ENCODE assay signal across 11 mouse cellular contexts in genomic region chr11:95402658-95403101, GRCm38 (mm10). TPM values are rescaled to one million over a fixed set of nuclear protein-coding genes. Genes with fewer than 3 reads are reported as not detected.
DNase-seq lines count a peak whose midpoint lies in the region; ATAC-seq and TF ChIP-seq lines count a peak whose summit lies in the region.
"Had no signal": no experiment of that assay in that cellular context is flagged by ENCODE, and none has a peak within 500 bp of the region (broad histone marks: within the 10 kb centered on the region; RNA-seq: fewer than 3 reads in every experiment).

No protein-coding gene starts in this region.

- intact Hi-C loops in left cerebral cortex, postnatal 4 days (cut with DNase I): no loop called here

- no peak for ATAC-seq in kidney, embryonic 16.5 days (ENCODE audit: low FRiP score, low TSS enrichment)
- ATAC-seq in midbrain, postnatal 0 days (ENCODE audit: low FRiP score): no peak

- no peak overlapping the region for H3K9ac ChIP-seq in kidney, embryonic 16.5 days (replicated peaks; ENCODE audit: low read length)
- H3K9ac ChIP-seq in midbrain, postnatal 0 days (replicated peaks; ENCODE audit: low read length, poor library complexity, severe bottlenecking): no peak overlapping the region
- H3K9ac ChIP-seq: limb, embryonic 12.5 days; midbrain, embryonic 12.5 days had no signal

- H3K4me2 ChIP-seq in kidney, embryonic 16.5 days (replicated peaks; ENCODE audit: low read depth, low read length): no peak overlapping the region
- H3K4me2 ChIP-seq in midbrain, postnatal 0 days (ENCODE audit: low read depth, low read length, poor library complexity, severe bottlenecking): no peak overlapping the region
- H3K4me2 ChIP-seq: limb, embryonic 12.5 days; midbrain, embryonic 12.5 days had no signal

- H3K4me1 ChIP-seq in kidney, embryonic 16.5 days (ENCODE audit: insufficient read depth, low read length): peaks cover 11% of the 10 kb centered on the region; the same call in 1 of the 2 replicates
- H3K4me1 ChIP-seq in limb, embryonic 10.5 days: peaks cover 21% of the 10 kb centered on the region
- H3K4me1 ChIP-seq in midbrain, postnatal 0 days (ENCODE audit: insufficient read depth, low read length): no peaks in the 10 kb centered on the region

- no peak for TF ChIP-seq CTCF in midbrain, postnatal 0 days (IDR thresholded peaks at IDR 0.05)

- no peak overlapping the region for H3K4me3 ChIP-seq in kidney, embryonic 16.5 days (ENCODE audit: low read length)
- no peak overlapping the region for H3K4me3 ChIP-seq in limb, embryonic 10.5 days
- no peak overlapping the region for H3K4me3 ChIP-seq in midbrain, postnatal 0 days (ENCODE audit: low read depth, low read length)
- H3K4me3 ChIP-seq: limb, embryonic 12.5 days; midbrain, embryonic 12.5 days had no signal

- peak overlapping the region; percentile 40; the same call in 1 of the 2 replicates for H3K27ac ChIP-seq in kidney, embryonic 16.5 days (ENCODE audit: low read length)
- no peak overlapping the region for H3K27ac ChIP-seq in limb, embryonic 10.5 days
- no peak overlapping the region for H3K27ac ChIP-seq in midbrain, postnatal 0 days (ENCODE audit: low read depth, low read length)
- H3K27ac ChIP-seq: limb, embryonic 12.5 days; midbrain, embryonic 12.5 days had no signal

- no peaks in the 10 kb centered on the region for H3K27me3 ChIP-seq in kidney, embryonic 16.5 days (ENCODE audit: insufficient read depth, low read length)
- H3K27me3 ChIP-seq in limb, embryonic 10.5 days (ENCODE audit: low read depth, poor library complexity, severe bottlenecking): no peaks in the 10 kb centered on the region
- H3K27me3 ChIP-seq in midbrain, postnatal 0 days (ENCODE audit: insufficient read depth, low read length): no peaks in the 10 kb centered on the region
- H3K27me3 ChIP-seq: limb, embryonic 12.5 days had no signal

- peak; percentile 84 to 93 for DNase-seq in adrenal gland, adult (ENCODE audit: inconsistent age in 2 of 2, low spot score in 1 of 2)
- DNase-seq in adrenal gland, postnatal 25 days: no peak
- no peak for DNase-seq in kidney, adult 11 months
- DNase-seq in embryo, embryonic 9.5 days (ENCODE audit: extremely low spot score): peak; percentile 28
- DNase-seq in limb, embryonic 10.5 days (ENCODE audit: low spot score): peak; percentile 29
- DNase-seq in left cerebral cortex, postnatal 4 days: no peak
- no peak for DNase-seq in midbrain, postnatal 0 days (ENCODE audit: low spot score)
- DNase-seq: thymus, adult 2 months had no signal

- 10% methylated on average over 8 of the region's 8 CpGs for WGBS in kidney, embryonic 16.5 days
- WGBS in limb, embryonic 10.5 days: 35% methylated on average over 8 of the region's 8 CpGs
- WGBS in midbrain, postnatal 0 days: 34% methylated on average over 8 of the region's 8 CpGs

- H3K9me3 ChIP-seq in kidney, embryonic 16.5 days (ENCODE audit: low read length): no peaks in the 10 kb centered on the region
- no peaks in the 10 kb centered on the region for H3K9me3 ChIP-seq in limb, embryonic 10.5 days (replicated peaks)
- H3K9me3 ChIP-seq in midbrain, postnatal 0 days (ENCODE audit: low read length): no peaks in the 10 kb centered on the region
- H3K9me3 ChIP-seq: limb, embryonic 12.5 days; midbrain, embryonic 12.5 days had no signal

- H3K36me3 ChIP-seq in kidney, embryonic 16.5 days (ENCODE audit: insufficient read depth, low read length): no peaks in the 10 kb centered on the region
- H3K36me3 ChIP-seq in limb, embryonic 10.5 days: no peaks in the 10 kb centered on the region
- H3K36me3 ChIP-seq in midbrain, postnatal 0 days (ENCODE audit: insufficient read depth, low read length): no peaks in the 10 kb centered on the region
- H3K36me3 ChIP-seq: limb, embryonic 12.5 days; midbrain, embryonic 12.5 days had no signal

RNA-seq across cellular contexts. Expression of gene Spop, which starts 11.2 kb away (rescaled TPM):
- 131 and 144 TPM in 2 replicates for total RNA-seq in adrenal gland, postnatal 25 days (2021)
- polyA plus RNA-seq in kidney, embryonic 16.5 days (2015; fragmentation: Nextera tagmentation; extraction: Ambion mirVana): 141 and 155 TPM in 2 replicates
- 95.3 and 123 TPM in 2 replicates for polyA plus RNA-seq in limb, embryonic 10.5 days (2016; fragmentation: Nextera tagmentation; extraction: Ambion mirVana)
- 100 to 1,000 TPM; 103 to 126 TPM for total RNA-seq in left cerebral cortex, postnatal 4 days (2021)
- total RNA-seq in midbrain, postnatal 0 days (2014; rRNA removed): 54.3 and 66.5 TPM in 2 replicates
- 192 and 231 TPM in 2 replicates for polyA plus RNA-seq in midbrain, postnatal 0 days (2015; fragmentation: Nextera tagmentation; extraction: Ambion mirVana)

RNA-seq across cellular contexts. Expression of gene Slc35b1, which starts 18.2 kb away (rescaled TPM):
- 51.8 and 53.9 TPM in 2 replicates for total RNA-seq in adrenal gland, postnatal 25 days (2021)
- polyA plus RNA-seq in kidney, embryonic 16.5 days (2015; fragmentation: Nextera tagmentation; extraction: Ambion mirVana): 99.2 and 102 TPM in 2 replicates
- polyA plus RNA-seq in limb, embryonic 10.5 days (2016; fragmentation: Nextera tagmentation; extraction: Ambion mirVana): 128 and 132 TPM in 2 replicates
- total RNA-seq in left cerebral cortex, postnatal 4 days (2021): 10 to 100 TPM; 85.9 to 87.2 TPM
- 92.4 and 99.1 TPM in 2 replicates for total RNA-seq in midbrain, postnatal 0 days (2014; rRNA removed)
- 154 and 168 TPM in 2 replicates for polyA plus RNA-seq in midbrain, postnatal 0 days (2015; fragmentation: Nextera tagmentation; extraction: Ambion mirVana)

Comparison
In these comparisons a context has a peak if more than half of its experiments do, and no peak if none do; other contexts are left out.
1. DNase-seq: peak in adrenal gland, adult (2 of 2), embryo, embryonic 9.5 days (single experiment) and limb, embryonic 10.5 days (single experiment); none in adrenal gland, postnatal 25 days (single experiment), kidney, adult 11 months (single experiment), left cerebral cortex, postnatal 4 days (single experiment) and midbrain, postnatal 0 days (single experiment).